Mouse (Mus musculus): Measurements from ENCODE around the gene Mnat1.

Mnat1 gene

DNA sequence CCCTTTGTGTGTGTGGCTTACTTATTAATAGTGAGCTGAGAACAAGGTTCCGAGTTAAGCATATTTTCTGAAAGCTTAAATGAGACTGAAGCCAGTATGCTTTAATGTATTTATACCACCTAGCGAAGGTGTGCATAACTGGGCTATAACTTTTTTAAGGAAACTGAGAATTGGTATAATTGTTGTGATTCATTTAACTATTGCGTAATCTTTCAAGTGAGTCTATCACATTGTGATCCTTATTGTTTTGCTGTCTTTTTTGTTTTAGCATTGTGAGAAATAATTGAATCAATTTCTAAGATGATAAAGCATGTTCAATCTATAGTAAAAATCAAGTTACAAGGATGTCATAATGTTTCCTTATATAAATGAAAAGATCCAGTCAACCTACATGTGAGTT lies 104.9 kb downstream of the Mnat1 start:
- no peak for DNase-seq (ENCODE audit: inconsistent age in 2 of 2, low spot score in 1 of 2)

DNA sequence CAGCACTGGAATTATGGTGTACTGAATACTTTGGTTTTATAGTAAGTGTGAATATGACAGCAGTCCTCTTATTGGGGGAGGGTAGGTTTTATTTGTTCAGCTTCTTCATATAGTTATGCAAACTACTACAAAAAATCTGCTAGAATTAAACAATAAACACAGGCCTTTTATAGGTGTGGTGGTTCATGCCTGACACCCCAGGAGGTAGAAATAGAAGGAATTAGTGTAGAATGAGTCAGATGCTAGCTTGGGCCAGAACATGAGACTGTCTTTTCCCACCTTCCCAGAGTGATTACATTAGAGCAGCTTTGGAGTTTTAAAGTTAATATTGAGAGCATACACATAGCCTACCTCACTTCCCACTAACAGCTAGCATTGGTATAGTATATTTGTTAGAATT lies 106.7 kb downstream of the Mnat1 start:
- DNase-seq (ENCODE audit: inconsistent age in 2 of 2, low spot score in 1 of 2): no peak

DNA sequence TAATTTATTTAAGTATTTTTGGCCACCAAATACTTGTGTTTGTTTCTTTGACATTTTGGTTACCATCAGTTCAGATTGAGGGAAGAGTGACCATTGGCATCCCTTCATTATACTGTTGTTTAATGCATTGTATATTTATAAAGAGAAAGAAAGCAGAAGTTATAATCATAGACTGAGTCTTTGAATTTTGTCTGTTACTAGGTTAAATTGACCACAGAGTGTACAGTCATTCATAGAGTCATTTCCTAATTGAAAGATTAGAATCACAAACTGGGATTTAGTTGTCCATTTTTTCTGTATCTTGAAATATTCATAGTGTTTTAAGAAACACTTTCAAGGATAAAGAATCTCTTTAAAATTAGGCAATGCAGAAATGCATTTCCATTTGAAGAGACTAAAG lies 108.0 kb downstream of the Mnat1 start:
- DNase-seq (ENCODE audit: inconsistent age in 2 of 2, low spot score in 1 of 2): no peak

DNA sequence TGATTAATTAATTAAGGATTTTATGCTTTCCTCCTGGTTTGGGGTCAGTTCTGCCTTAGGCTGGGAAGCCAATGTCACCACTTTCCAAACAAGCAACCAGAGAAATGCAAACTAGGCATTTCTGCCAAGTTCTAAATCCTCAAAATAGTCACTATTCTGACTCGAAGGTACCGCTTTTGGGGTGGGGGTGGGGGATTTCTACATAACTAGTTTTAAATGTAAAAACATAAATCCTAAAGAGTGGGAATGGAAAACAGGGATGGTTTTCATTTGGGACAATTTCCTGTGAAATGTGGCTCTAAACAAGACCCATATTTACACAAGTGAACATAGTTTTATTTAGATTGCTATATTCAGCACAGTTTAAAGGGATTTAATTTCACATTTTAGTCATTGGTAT lies 109.1 kb downstream of the Mnat1 start:
- no peak for DNase-seq (ENCODE audit: inconsistent age in 2 of 2, low spot score in 1 of 2)

DNA sequence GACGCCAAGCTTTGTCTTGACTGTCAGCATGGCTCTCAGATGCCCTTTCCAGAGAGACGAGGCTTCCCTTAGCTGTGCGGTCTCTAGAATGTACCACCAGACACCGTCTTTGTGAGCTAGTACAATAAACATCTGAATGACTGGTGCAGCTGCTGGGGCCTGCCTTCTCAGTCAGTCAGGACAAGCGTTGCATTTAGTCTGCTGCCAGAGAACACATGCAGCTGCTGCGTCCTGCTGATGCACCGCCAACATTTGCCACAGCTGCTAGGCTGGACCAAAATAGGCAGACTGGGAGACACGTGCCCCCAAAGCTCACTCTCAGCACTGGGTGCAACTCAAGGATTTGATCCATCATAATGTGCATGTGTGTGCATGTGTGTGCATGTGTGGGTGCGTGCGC lies 118.4 kb downstream of the Mnat1 start:
- no peak for DNase-seq (ENCODE audit: inconsistent age in 2 of 2, low spot score in 1 of 2)

DNA sequence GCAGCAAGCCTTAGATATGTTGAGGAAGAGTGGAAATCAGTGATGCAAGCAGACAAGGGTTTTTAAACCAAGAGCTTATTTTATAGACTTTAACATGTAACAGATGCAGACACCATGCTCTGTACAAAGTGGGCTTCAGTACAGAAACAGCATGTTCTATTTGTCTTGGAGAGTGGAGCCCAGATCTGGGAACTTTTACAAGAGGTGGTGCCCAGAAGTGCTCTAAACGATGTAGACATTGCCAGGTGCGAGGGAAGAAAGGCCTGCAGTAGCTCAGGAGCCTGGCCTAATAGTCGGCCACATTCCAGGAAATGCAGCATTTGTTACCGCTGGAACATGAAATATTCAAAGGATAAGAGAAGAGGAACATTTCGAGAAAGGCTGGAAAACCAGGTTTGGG lies 122.2 kb downstream of the Mnat1 start:
- no peak for DNase-seq (ENCODE audit: inconsistent age in 2 of 2, low spot score in 1 of 2)

DNA sequence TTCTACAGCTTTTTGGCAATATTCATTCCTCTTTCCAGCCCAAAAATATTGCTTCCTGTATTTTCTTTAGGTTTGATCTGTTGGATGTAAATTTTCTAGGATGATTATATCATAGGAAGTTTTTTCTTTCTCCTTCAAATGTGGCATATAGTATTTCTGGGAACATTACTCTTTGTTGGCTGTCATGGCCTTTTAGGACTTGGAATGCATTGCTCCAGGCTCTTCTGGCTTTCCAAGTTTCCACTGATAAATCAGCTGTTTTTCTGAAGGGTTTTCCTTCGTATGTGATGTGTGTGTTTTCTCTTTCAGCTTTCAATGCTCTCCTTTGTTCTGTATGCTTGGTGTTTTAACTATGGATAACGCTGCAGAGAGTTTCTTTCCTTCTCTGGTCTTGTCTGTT lies 131.5 kb downstream of the Mnat1 start:
- no peak for DNase-seq (ENCODE audit: inconsistent age in 2 of 2, low spot score in 1 of 2)

DNA sequence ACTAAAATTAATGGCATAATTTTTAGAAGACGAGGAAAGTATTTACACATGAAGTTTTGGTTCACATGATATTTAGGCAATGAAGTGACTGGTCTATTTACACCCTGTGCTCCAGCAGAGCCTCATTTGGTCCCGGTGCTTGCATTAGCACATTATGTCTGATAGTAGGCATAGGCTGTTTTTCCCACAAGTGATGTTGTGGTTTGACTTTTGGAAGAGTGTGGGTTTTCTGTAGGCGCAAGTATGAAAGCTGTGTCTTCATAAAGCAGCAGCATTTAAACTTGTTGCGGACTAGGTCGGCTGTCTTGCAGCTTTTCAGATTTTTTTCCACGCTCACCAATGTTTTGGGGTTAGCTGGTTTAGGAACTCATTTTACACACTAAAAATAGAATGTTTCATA lies 135.8 kb downstream of the Mnat1 start:
- DNase-seq (ENCODE audit: inconsistent age in 2 of 2, low spot score in 1 of 2): no peak

DNA sequence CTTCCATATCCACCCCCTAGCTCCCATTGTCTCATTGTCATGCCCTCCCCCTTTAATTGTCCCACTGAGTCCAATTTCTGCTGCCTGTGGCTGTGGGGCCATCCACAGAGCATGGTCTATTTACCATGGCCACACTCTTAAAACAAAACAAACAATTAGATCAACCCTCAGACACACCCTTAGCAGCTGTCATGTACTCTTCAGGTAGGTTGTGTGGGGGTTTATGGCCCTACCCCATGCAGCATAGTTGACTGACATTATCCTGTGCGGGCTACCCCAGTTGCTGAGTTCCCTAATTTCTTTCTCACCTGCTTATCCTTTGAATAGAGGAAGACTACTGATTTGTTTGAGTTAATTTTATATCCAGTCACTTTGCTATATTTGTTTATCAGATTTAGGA lies 136.8 kb downstream of the Mnat1 start:
- no peak for DNase-seq (ENCODE audit: inconsistent age in 2 of 2, low spot score in 1 of 2)

DNA sequence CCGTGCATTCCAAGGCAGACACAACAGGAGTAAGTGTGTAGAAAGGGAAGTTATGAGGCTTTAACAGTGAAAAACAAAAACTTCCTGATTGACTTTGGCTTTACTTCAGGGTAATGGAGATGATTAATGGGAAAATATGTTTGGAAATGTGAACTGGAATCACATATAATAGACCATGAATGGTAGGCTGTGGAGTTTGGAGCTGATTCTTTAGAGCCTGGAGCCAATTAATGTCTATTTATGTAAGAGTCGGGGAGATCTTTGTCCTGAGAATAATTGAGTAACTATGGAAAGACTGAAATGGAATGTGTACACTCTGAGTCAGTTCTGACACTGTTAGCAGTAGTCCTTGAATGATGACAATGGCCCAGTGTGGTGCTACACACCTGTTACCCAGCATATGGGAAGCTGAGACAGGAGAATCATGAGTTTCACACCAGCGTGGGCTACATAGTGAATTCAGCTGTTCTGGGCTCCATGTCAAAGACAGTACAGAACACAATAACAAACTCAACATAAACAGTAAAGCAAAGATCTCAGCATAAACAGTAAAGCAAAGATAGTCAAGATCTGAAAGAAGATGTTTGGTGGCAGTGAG lies 142.0 kb downstream of the Mnat1 start:
- DNase-seq (ENCODE audit: inconsistent age in 2 of 2, low spot score in 1 of 2): peak in 1 of 2 experiments; percentile 14

DNA sequence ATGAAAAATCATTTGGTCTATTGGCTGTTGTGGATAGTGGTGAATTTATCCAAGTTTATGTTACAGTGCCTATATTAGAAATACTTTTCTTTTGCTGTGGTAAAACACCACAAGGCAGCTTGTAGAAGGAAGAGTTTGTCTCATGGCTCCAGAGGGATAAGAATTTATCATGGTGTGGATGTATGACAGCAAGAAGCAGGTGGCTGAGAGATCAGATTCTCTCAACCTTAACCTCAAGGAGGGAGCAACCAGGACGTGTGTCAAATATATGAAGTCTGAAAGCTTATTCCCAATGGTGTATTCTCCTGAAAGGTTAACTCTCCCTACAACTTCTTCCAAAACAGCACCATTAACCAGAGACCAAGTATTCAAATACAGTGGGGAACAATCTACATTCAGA lies 143.1 kb downstream of the Mnat1 start:
- no peak for DNase-seq (ENCODE audit: inconsistent age in 2 of 2, low spot score in 1 of 2)

DNA sequence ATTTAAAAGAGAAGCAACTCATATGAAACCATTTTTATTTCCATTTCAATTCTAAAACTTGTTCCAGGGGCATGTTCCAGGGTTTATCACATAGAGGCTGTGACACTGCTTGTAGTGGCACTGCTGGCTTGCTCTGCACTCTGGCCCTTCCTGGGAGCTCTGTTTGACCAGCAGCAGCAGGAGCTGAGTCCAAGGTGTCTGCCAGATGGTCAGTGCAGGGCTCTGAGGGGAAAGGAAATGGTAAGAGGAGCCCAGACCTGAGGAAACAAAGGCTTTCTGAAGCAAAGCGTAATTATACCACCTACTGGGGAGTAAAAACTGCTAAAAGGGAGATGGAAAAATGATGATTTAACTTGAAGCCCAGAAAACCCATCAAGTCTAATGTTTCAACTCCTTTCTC lies 145.0 kb downstream of the Mnat1 start:
- no peak for DNase-seq (ENCODE audit: inconsistent age in 2 of 2, low spot score in 1 of 2)

DNA sequence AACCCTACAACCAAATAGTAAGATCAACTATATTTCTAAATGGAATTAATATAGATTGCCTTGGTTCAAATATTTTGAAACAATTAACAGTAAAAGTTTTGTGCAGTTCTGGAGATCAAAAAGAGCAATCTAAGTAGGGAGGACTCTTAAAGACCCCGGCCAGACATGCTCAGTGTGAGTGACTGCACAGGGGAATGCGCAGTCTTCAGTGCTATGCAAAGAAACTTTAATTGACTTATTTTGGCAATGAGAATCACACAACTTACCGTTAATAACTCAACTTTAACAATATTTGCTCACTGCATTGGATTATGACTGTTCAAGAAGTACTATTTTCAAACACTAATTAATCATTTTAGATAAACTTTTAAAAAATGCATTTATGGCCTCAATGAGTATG lies 146.0 kb downstream of the Mnat1 start:
- DNase-seq (ENCODE audit: inconsistent age in 2 of 2, low spot score in 1 of 2): no peak

DNA sequence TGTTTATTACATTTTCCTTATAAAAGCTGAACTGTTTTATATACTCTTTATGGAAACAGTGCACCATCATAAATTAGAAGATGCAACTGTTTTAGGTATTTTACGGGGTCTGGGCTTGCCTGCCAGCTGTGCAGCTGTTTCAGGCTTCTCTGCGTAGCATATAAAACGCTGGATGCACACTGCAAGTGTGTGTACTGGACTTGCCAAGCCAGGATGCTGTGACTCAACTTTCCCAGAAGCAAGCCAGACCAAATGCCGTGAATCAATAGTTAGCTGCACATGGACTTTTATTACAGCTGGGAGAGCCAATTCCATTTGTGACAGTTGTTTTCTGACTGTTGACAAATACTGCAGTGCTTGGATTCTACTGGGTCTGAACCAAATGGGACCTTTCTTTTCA lies 146.4 kb downstream of the Mnat1 start:
- DNase-seq (ENCODE audit: inconsistent age in 2 of 2, low spot score in 1 of 2): no peak

DNA sequence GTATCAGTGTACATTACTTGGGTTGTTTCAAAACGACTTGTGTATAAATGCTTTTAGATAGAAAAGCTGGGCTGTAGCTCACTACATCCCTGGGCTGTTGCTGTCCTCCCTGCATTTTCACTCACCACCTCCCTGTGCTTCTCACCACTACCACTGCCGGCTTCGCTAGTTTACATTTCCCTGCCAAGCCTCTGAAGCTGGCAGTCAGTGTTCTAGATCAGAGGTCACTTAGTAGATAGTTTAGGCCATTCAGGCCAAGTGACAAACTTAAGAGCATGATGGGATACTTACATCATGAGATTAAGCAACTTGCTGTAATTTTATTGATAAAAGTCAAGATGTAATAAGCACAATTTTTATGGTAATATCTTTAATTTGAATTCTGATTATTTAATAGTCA lies 151.4 kb downstream of the Mnat1 start:
- DNase-seq (ENCODE audit: inconsistent age in 2 of 2, low spot score in 1 of 2): no peak

DNA sequence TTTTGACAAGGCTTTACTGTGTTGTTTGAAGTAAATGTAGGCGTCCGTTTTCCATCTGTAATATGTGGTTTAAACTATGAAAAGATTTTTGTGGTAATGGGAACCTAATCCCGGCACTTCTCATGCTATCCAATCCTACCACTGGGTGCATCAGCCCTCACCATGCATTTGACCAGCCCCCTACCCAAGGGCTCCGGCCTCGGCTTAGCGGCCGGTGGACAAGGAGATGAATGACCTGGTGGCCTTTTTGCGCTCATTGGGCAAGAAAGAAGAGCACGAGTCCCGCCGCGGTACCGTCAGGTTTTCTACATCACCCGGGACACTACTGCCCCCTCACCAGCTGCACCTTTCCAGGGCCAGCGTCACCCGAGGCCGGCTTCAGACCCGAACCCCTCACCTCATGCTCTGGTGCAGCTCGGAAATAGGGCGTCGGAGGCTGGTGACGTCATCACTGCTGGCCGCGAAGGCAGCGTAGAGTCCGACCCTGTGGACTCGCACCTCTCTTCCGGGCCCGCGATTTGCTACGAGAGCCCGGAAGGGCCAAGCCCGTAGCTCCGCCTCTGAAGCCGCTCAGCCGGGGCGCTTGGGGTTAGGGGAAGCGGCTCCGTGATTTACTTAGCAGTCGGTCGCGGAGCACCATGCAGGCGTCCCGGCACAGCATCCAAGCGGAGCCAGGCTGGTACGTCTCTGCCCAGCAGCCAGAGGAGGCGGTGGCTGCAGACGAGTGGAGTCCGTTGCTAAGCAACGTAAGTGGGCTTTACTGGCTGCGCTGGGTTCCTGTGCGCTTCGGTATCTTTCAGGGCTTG lies 163.0 kb downstream of the Mnat1 start, which contains the start of the genes Trmt5 and Slc38a6:
Gene Trmt5 (minus strand): TSS at position 424 of the 806 bp plus-strand sequence.
Gene Slc38a6 (plus strand): TSS at position 493 of the 806 bp plus-strand sequence.
- peak; percentile 95 to 98 for DNase-seq (ENCODE audit: inconsistent age in 2 of 2, low spot score in 1 of 2)

DNA sequence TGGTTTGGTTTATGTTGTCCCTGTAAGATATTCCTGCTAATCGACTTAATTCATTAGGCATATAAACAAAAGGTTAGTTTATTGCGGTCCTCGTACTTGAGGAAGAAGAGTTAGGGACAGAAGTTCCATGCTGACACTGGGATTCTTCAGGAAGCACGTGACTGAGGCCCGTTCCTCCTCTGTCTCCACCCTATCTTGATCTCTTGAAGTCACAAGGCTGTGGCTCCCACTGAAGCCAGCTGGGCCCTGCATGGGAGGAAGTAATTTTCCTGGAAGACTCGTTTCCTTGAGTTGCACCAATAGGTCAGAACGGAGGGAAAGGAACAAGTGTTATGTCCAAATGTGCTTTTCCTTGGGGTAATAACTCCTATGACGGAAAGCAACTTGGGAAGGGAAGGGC lies 164.1 kb downstream of the Mnat1 start:
- peak; percentile 20 to 54 for DNase-seq (ENCODE audit: inconsistent age in 2 of 2, low spot score in 1 of 2)

DNA sequence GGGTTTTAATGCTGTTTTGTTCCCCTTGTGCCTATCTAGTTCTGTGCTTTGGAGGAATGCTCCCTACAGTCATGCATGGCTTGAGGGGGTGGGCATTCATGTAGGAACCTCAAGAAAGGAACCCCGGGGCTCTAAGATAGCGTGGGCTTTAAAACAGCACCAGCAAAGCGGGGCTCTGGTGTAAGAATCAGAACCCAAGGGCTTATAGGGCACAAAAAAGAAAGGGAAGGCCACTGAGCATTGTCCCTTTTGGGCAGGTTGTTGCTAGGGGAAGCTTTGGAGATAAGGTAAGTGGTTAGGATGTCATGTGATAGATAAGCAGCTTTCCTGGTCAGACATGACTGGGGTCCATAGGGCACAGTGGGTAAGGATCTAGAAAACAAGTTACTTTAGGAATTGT lies 165.1 kb downstream of the Mnat1 start:
- DNase-seq (ENCODE audit: inconsistent age in 2 of 2, low spot score in 1 of 2): no peak

DNA sequence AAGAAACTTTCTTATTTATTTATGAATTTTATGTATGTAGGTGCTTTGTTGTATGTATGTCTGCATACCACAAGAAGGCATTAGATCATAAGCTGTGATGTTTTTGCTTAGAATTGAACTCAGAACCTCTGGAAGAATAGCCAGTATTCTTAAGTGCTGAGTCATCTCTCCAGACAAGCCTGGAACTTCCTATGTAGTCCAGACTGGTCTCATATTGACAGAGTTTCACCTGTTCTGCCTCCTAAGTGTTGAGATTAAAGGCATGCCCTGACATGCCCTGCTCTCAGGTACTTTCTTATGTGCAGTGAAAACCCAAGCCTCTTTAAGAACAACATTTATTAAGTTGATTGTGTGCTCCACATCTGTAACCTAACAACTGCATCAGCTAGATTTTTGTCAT lies 171.4 kb downstream of the Mnat1 start:
- DNase-seq (ENCODE audit: inconsistent age in 2 of 2, low spot score in 1 of 2): no peak

DNA sequence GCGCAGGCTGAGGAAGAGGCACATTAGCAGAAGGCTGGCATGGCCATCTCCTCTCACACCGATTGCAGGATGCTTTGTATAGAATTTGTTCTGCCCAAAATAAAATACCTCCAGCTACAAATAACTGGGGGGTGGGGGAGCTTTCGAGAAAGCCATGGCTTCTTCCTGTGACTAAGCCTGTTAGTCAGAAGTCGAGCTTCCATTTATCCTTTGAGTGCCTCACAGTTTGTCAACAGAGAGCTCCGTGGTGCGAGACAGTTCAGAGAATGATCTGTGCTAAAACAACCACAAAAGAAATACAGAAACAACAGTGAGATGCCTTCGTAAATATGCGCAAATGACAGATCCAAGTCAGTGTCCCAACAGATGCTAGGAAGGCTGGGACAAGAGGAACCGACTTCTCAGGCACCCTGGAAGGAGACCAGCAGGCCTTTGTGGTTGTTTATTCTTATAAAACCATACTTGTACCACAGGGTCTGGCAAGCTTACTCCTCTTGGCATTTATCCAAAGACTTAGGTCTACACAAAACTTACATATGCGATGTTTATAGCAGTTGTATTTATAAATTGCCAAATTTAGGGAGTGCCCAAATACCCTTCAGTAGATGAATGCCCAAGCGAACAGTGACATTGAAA lies 172.1 kb downstream of the Mnat1 start:
- no peak for DNase-seq (ENCODE audit: inconsistent age in 2 of 2, low spot score in 1 of 2)

DNA sequence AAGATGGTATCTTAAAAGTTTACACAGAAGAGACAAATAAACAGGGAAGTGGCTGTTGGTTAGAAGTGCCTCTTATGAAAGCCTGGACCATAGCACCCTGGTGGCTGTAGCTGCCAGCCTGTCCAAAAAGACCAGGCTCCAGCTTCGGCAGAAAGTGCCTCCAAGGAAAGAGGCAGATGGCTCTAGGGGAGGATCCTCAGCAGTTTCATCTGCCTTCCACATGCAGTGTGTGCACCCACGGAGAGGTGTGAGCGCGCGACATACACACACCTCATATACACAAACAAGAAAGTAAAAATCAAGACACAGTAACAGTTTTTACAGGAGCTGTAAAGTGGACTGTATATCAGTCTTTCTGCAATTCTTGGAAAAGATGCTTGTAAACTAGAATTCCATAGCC lies 175.1 kb downstream of the Mnat1 start:
- no peak for DNase-seq (ENCODE audit: inconsistent age in 2 of 2, low spot score in 1 of 2)

DNA sequence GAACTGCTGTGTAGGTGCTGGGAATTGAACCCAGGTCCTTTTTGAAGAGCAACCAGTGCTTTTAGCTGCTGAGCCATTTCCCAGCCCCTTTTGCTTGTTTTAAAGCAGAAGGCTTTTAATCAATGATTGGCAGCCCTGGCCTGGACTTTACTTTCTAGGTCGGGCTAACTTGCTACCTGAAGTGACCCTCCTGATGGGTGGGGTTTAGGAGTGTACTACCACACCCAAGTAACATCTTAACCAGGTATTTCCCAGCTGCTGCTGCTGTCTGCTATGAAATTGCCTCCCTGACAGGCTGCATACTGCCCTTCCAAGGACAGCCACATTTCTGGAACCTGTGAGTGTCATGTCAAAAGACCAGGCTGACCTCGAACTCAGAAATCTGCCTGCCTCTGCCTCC lies 177.0 kb downstream of the Mnat1 start:
- DNase-seq (ENCODE audit: inconsistent age in 2 of 2, low spot score in 1 of 2): no peak
